Mouse (Mus musculus) lung, embryonic 15.5 days (tissue): Measurements from ENCODE around the gene Tex46. TPM values are rescaled to one million over a fixed set of nuclear protein-coding genes. Genes with fewer than 3 reads are reported as not detected.

ENCODE experiments used
- ATAC-seq: fragments of 200-750 bp; cut with Nextera tagmentation; 2 replicates; pipeline ENCODE4 v1.8.0; 2017; ENCODE audit warnings: moderate number of reproducible peaks, borderline replicate concordance; ENCODE audit not compliant: low FRiP score, low TSS enrichment; ENCODE audit errors: extremely low read depth
- H3K27ac ChIP-seq: fragments of 300-500 bp; sonication (generic); 2 replicates; pipeline ENCODE4 v1.5.1; 2015; ENCODE audit warnings: moderate library complexity, mild to moderate bottlenecking, inconsistent platforms
- H3K27me3 ChIP-seq: fragments of 300-500 bp; sonication (generic); 2 replicates; pipeline ENCODE4 v1.6.1; 2015; ENCODE audit warnings: inconsistent platforms
- H3K36me3 ChIP-seq: fragments of 300-500 bp; sonication (generic); 2 replicates; pipeline ENCODE4 v1.6.1; 2015; ENCODE audit warnings: inconsistent platforms
- H3K4me1 ChIP-seq: fragments of 300-500 bp; sonication (generic); 2 replicates; pipeline ENCODE4 v1.6.1; 2015; ENCODE audit warnings: inconsistent platforms
- H3K4me2 ChIP-seq: fragments of 300-500 bp; sonication (generic); 2 replicates; pipeline ENCODE4 v1.6.1; 2015; ENCODE audit warnings: inconsistent platforms, mild to moderate bottlenecking, moderate library complexity
- H3K4me3 ChIP-seq: fragments of 300-500 bp; sonication (generic); 2 replicates; pipeline ENCODE4 v1.5.1; 2015; ENCODE audit warnings: mild to moderate bottlenecking, inconsistent platforms
- H3K9ac ChIP-seq: fragments of 300-500 bp; sonication (generic); 2 replicates; pipeline ENCODE4 v1.6.1; 2015; ENCODE audit warnings: inconsistent platforms
- H3K9me3 ChIP-seq: fragments of 300-500 bp; sonication (generic); 2 replicates; pipeline ENCODE4 v1.6.1; 2016; ENCODE audit warnings: inconsistent platforms
- WGBS: fragments of 180-500 bp; shearing (Covaris S2); methylation state at CpG from one replicate; pipeline ENCODE4 v1.1.7; 2015; 5-methylcytosine and 5-hydroxymethylcytosine counted together
- polyA plus RNA-seq: library from polyadenylated mRNA; unstranded; fragments of >200 nt; fragmentation: Nextera tagmentation; extraction: Ambion mirVana; gene quantifications from 2 replicates; pipeline ENCODE4 v1.2.1, GENCODE M21; 2015

Tex46 gene
- polyA plus RNA-seq, 1 experiment from 2014 or later = not detected

GRCm38 (mm10) chr4:136600536-136600935 lies 9.7 kb upstream of the Tex46 start:
- Histone ChIP-seq H3K27ac (no peak overlapping the region), H3K9ac (no peak overlapping the region)

GRCm38 (mm10) chr4:136601476-136601875 lies 8.8 kb upstream of the Tex46 start:
- Histone ChIP-seq H3K4me2 (peak overlapping the region; percentile 65), H3K27ac (peak overlapping the region; percentile 86), H3K9ac (peak overlapping the region; percentile 100), H3K27me3 (no peaks in the 10 kb centered on the region), H3K9me3 (no peaks in the 10 kb centered on the region), H3K36me3 (no peaks in the 10 kb centered on the region), H3K4me1 (peaks cover 13% of the 10 kb centered on the region), H3K4me3 (peak overlapping the region; percentile 100)
- ATAC-seq = no peak
- WGBS = 1% methylated on average over 13 of the region's 13 CpGs

More at GRCm38 (mm10) chr4:136600536-136600935, 9.7 kb upstream of the Tex46 start:
- ATAC-seq = no peak
- peak overlapping the region; percentile 100; the same call in 1 of the 2 replicates for H3K4me3 ChIP-seq
- no peaks in the 10 kb centered on the region for H3K27me3 ChIP-seq
- H3K4me1 ChIP-seq = peaks cover 13% of the 10 kb centered on the region
- H3K4me2 ChIP-seq = peak overlapping the region; percentile 65
- 81% methylated on average over 2 of the region's 2 CpGs for WGBS
- no peaks in the 10 kb centered on the region for H3K36me3 ChIP-seq
- no peaks in the 10 kb centered on the region for H3K9me3 ChIP-seq

GRCm38 (mm10) chr4:136602018-136602554 lies 8.2 kb upstream of the Tex46 start:
- Histone ChIP-seq H3K9ac (peak overlapping the region; percentile 100), H3K4me3 (peak overlapping the region; percentile 100), H3K27ac (peak overlapping the region; percentile 86), H3K4me1 (peaks cover 13% of the 10 kb centered on the region), H3K36me3 (no peaks in the 10 kb centered on the region), H3K4me2 (peak overlapping the region; percentile 65), H3K9me3 (no peaks in the 10 kb centered on the region), H3K27me3 (no peaks in the 10 kb centered on the region)
- under 1% methylated on average over 64 of the region's 68 CpGs for WGBS
- peak; percentile 66 for ATAC-seq

- no peaks in the 10 kb centered on the region for H3K36me3 ChIP-seq
- 0% methylated on average over 45 of the region's 45 CpGs for WGBS
- H3K27ac ChIP-seq = peak within 1 kb of the TSS; percentile 86
- H3K9ac ChIP-seq = peak within 1 kb of the TSS; percentile 100
- H3K9me3 ChIP-seq = no peaks in the 10 kb centered on the region
- H3K4me3 ChIP-seq = peak within 1 kb of the TSS; percentile 100
- no peaks in the 10 kb centered on the region for H3K27me3 ChIP-seq
- peak within 1 kb of the TSS; percentile 65 for H3K4me2 ChIP-seq
- H3K4me1 ChIP-seq = peaks cover 13% of the 10 kb centered on the region
- peak; percentile 79 for ATAC-seq
Measured at GRCm38 (mm10) chr4:136602568-136602967, 7.7 kb upstream of the Tex46 start, which contains the start of gene Kdm1a. Kdm1a (minus strand) TSS chr4:136602723.

- no peak for ATAC-seq
- Histone ChIP-seq H3K9me3 (no peaks in the 10 kb centered on the region), H3K4me3 (no peak overlapping the region), H3K4me2 (no peak overlapping the region), H3K4me1 (peaks cover 11% of the 10 kb centered on the region), H3K36me3 (no peaks in the 10 kb centered on the region), H3K27me3 (no peaks in the 10 kb centered on the region), H3K9ac (no peak overlapping the region), H3K27ac (no peak overlapping the region)
- 86% methylated on average over 19 of the region's 19 CpGs for WGBS
Measured at GRCm38 (mm10) chr4:136605756-136606485, 4.3 kb upstream of the Tex46 start.

- H3K27me3 ChIP-seq = no peaks in the 10 kb centered on the region
- no peak for ATAC-seq
- peaks cover 5% of the 10 kb centered on the region; the same call in 1 of the 2 replicates for H3K4me1 ChIP-seq
- no peak overlapping the region for H3K9ac ChIP-seq
- no peaks in the 10 kb centered on the region for H3K36me3 ChIP-seq
- H3K4me2 ChIP-seq = no peak overlapping the region
- H3K9me3 ChIP-seq = no peaks in the 10 kb centered on the region
- no peak overlapping the region for H3K27ac ChIP-seq
- H3K4me3 ChIP-seq = no peak overlapping the region
- WGBS = 48% methylated on average over 7 of the region's 7 CpGs
Measured at GRCm38 (mm10) chr4:136613657-136614056, 3.4 kb downstream of the Tex46 start.

GRCm38 (mm10) chr4:136621336-136621735 lies 11.1 kb downstream of the Tex46 start:
- no peak for ATAC-seq
- no peaks in the 10 kb centered on the region for H3K9me3 ChIP-seq
- H3K36me3 ChIP-seq = no peaks in the 10 kb centered on the region
- no peak overlapping the region for H3K4me3 ChIP-seq
- no peaks in the 10 kb centered on the region; the same call in 1 of the 2 replicates for H3K27me3 ChIP-seq
- 0% methylated on average over 1 of the region's 1 CpGs for WGBS
- H3K4me2 ChIP-seq = no peak overlapping the region
- H3K9ac ChIP-seq = no peak overlapping the region
- H3K4me1 ChIP-seq = no peaks in the 10 kb centered on the region
- no peak overlapping the region for H3K27ac ChIP-seq

GRCm38 (mm10) chr4:136621956-136622355 lies 11.7 kb downstream of the Tex46 start:
- no peak for ATAC-seq
- H3K9ac ChIP-seq = no peak overlapping the region
- H3K27me3 ChIP-seq = no peaks in the 10 kb centered on the region; the same call in 1 of the 2 replicates
- no peak overlapping the region for H3K27ac ChIP-seq
- no peaks in the 10 kb centered on the region for H3K4me1 ChIP-seq
- 50% methylated on average over 5 of the region's 5 CpGs for WGBS
- H3K9me3 ChIP-seq = no peaks in the 10 kb centered on the region
- no peak overlapping the region for H3K4me3 ChIP-seq
- H3K36me3 ChIP-seq = no peaks in the 10 kb centered on the region
- H3K4me2 ChIP-seq = no peak overlapping the region

GRCm38 (mm10) chr4:136622388-136622787 lies 12.2 kb downstream of the Tex46 start, which contains the start of gene Lactbl1:
Lactbl1 (plus strand) TSS chr4:136622621.
- H3K4me2 ChIP-seq = no peak within 1 kb of the TSS
- no peak within 1 kb of the TSS for H3K9ac ChIP-seq
- no peaks in the 10 kb centered on the region for H3K36me3 ChIP-seq
- H3K9me3 ChIP-seq = no peaks in the 10 kb centered on the region
- H3K27me3 ChIP-seq = no peaks in the 10 kb centered on the region; the same call in 1 of the 2 replicates
- H3K4me1 ChIP-seq = no peaks in the 10 kb centered on the region
- no peak within 1 kb of the TSS for H3K4me3 ChIP-seq
- WGBS = 51% methylated on average over 6 of the region's 6 CpGs
- no peak within 1 kb of the TSS for H3K27ac ChIP-seq
- no peak for ATAC-seq

- Histone ChIP-seq H3K9me3 (no peaks in the 10 kb centered on the region), H3K4me3 (no peak overlapping the region), H3K27ac (no peak overlapping the region), H3K9ac (no peak overlapping the region), H3K4me2 (no peak overlapping the region), H3K27me3 (no peaks in the 10 kb centered on the region; the same call in 1 of the 2 replicates), H3K36me3 (no peaks in the 10 kb centered on the region), H3K4me1 (no peaks in the 10 kb centered on the region; the same call in 1 of the 2 replicates)
- ATAC-seq = no peak
- WGBS = 69% methylated on average over 6 of the region's 6 CpGs
Measured at GRCm38 (mm10) chr4:136626590-136626989, 16.4 kb downstream of the Tex46 start.

GRCm38 (mm10) chr4:136631237-136631994 lies 21.2 kb downstream of the Tex46 start:
- no peaks in the 10 kb centered on the region; the same call in 1 of the 2 replicates for H3K4me1 ChIP-seq
- H3K4me2 ChIP-seq = no peak overlapping the region
- no peak overlapping the region for H3K27ac ChIP-seq
- no peaks in the 10 kb centered on the region for H3K36me3 ChIP-seq
- no peak overlapping the region for H3K4me3 ChIP-seq
- H3K27me3 ChIP-seq = peaks cover 8% of the 10 kb centered on the region
- no peak for ATAC-seq
- no peak overlapping the region for H3K9ac ChIP-seq
- no peaks in the 10 kb centered on the region for H3K9me3 ChIP-seq
- 74% methylated on average over 11 of the region's 11 CpGs for WGBS
